Mouse (Mus musculus): ENCODE data around the gene Nlgn2.

The Nlgn2 gene

GRCm38 (mm10) chr11:69795983-69796435 lies 41.6 kb downstream of the Nlgn2 start:
- no peak for DNase-seq (ENCODE audit: low spot score in 2 of 2)

GRCm38 (mm10) chr11:69795168-69795982 lies 42.2 kb downstream of the Nlgn2 start, which contains the start of gene Chrnb1:
Chrnb1 (minus strand) TSS chr11:69795943.
- peak; percentile 98 to 99 for DNase-seq (ENCODE audit: low spot score in 2 of 2)

GRCm38 (mm10) chr11:69793429-69793828 lies 44.2 kb downstream of the Nlgn2 start:
- no peak for DNase-seq (ENCODE audit: low spot score in 2 of 2)

GRCm38 (mm10) chr11:69791420-69791819 lies 46.2 kb downstream of the Nlgn2 start:
- DNase-seq (ENCODE audit: low spot score in 2 of 2), result no peak

- DNase-seq (ENCODE audit: low spot score in 2 of 2), result no peak
These were observed 48.2 kb downstream of the Nlgn2 start for GRCm38 (mm10) chr11:69789431-69789830.

GRCm38 (mm10) chr11:69787306-69787705 lies 50.3 kb downstream of the Nlgn2 start:
- no peak for DNase-seq (ENCODE audit: low spot score in 2 of 2)

GRCm38 (mm10) chr11:69784793-69785272 lies 52.8 kb downstream of the Nlgn2 start:
- DNase-seq (ENCODE audit: low spot score in 2 of 2), result peak in 1 of 2 experiments; percentile 38

GRCm38 (mm10) chr11:69781828-69782227 lies 55.8 kb downstream of the Nlgn2 start:
- DNase-seq (ENCODE audit: low spot score in 2 of 2), result no peak

GRCm38 (mm10) chr11:69778985-69779384 lies 58.6 kb downstream of the Nlgn2 start:
- no peak for DNase-seq (ENCODE audit: low spot score in 2 of 2)

- DNase-seq (ENCODE audit: low spot score in 2 of 2), result no peak
These were observed 59.2 kb downstream of the Nlgn2 start for GRCm38 (mm10) chr11:69778258-69778982.

- DNase-seq (ENCODE audit: low spot score in 2 of 2), result no peak
These were observed 59.9 kb downstream of the Nlgn2 start for GRCm38 (mm10) chr11:69777504-69778257.

GRCm38 (mm10) chr11:69776488-69776887 lies 61.1 kb downstream of the Nlgn2 start:
- DNase-seq (ENCODE audit: low spot score in 2 of 2), result no peak

- no peak for DNase-seq (ENCODE audit: low spot score in 2 of 2)
These were observed 61.9 kb downstream of the Nlgn2 start for GRCm38 (mm10) chr11:69775716-69776115.

GRCm38 (mm10) chr11:69774961-69775360 lies 62.6 kb downstream of the Nlgn2 start:
- peak; percentile 37 to 45 for DNase-seq (ENCODE audit: low spot score in 2 of 2)

Measured in spleen, postnatal 36 days (tissue).